Mouse (Mus musculus) kidney, embryonic 15.5 days (tissue): ENCODE measurements around the gene Rlf. TPM values are rescaled to one million over a fixed set of nuclear protein-coding genes. Genes with fewer than 3 reads are reported as not detected.
"Not testable (repeated sequence)": the region's sequence is repeated elsewhere in the genome, so short reads cannot be mapped to it uniquely, and the experiment has no call there.

Source experiments
- ATAC-seq: fragments of 200-750 bp; cut with Nextera tagmentation; replicated peaks from 2 replicates; pipeline ENCODE4 v1.8.0; 2017; ENCODE audit warnings: moderate TSS enrichment; ENCODE audit not compliant: low FRiP score
- H3K27ac ChIP-seq: fragments of 300-500 bp; sonication (generic); 2 replicates; pipeline ENCODE4 v1.5.1; 2015; ENCODE audit warnings: mild to moderate bottlenecking, inconsistent platforms
- H3K27me3 ChIP-seq: fragments of 300-500 bp; sonication (generic); 2 replicates; pipeline ENCODE4 v1.6.1; 2015; ENCODE audit warnings: inconsistent platforms
- H3K36me3 ChIP-seq: fragments of 300-500 bp; sonication (generic); 2 replicates; pipeline ENCODE4 v1.6.1; 2015; ENCODE audit warnings: inconsistent platforms
- H3K4me1 ChIP-seq: fragments of 300-500 bp; sonication (generic); 2 replicates; pipeline ENCODE4 v1.6.1; 2015; ENCODE audit warnings: inconsistent platforms
- H3K4me2 ChIP-seq: fragments of 300-500 bp; sonication (generic); 2 replicates; pipeline ENCODE4 v1.6.1; 2015; ENCODE audit warnings: moderate library complexity, mild to moderate bottlenecking, inconsistent platforms
- H3K4me3 ChIP-seq: fragments of 300-500 bp; sonication (generic); replicated peaks from 2 replicates; pipeline ENCODE4 v1.5.1; 2015; ENCODE audit warnings: mild to moderate bottlenecking, inconsistent platforms
- H3K9ac ChIP-seq: fragments of 300-500 bp; sonication (generic); 2 replicates; pipeline ENCODE4 v1.6.1; 2015; ENCODE audit warnings: mild to moderate bottlenecking, inconsistent platforms
- H3K9me3 ChIP-seq: fragments of 300-500 bp; sonication (generic); replicated peaks from 2 replicates; pipeline ENCODE4 v1.6.1; 2016; ENCODE audit warnings: inconsistent platforms
- WGBS: fragments of 180-500 bp; shearing (Covaris S2); methylation state at CpG from one replicate; pipeline ENCODE4 v1.1.7; 2015; ENCODE audit warnings: mixed read lengths; 5-methylcytosine and 5-hydroxymethylcytosine counted together
- polyA plus RNA-seq: library from polyadenylated mRNA; unstranded; fragments of >200 nt; fragmentation: Nextera tagmentation; extraction: Ambion mirVana; gene quantifications from 2 replicates; pipeline ENCODE4 v1.2.1, GENCODE M21; 2015

Gene Rlf
- polyA plus RNA-seq, 1 experiment from 2014 or later = 25.7 TPM

GRCm38 (mm10) chr4:121213936-121214792 lies 720 bp downstream of the Rlf start:
- Histone ChIP-seq H3K4me2 (peak overlapping the region; percentile 75), H3K4me1 (peaks cover 20% of the 10 kb centered on the region), H3K9ac (peak overlapping the region; percentile 89), H3K27me3 (peaks cover 9% of the 10 kb centered on the region; the same call in 1 of the 2 replicates), H3K9me3 (no peaks in the 10 kb centered on the region), H3K27ac (peak overlapping the region; percentile 90), H3K4me3 (peak overlapping the region; percentile 95), H3K36me3 (no peaks in the 10 kb centered on the region)
- ATAC-seq = peak; percentile 92
- WGBS = under 1% methylated on average over 30 of the region's 36 CpGs

- Histone ChIP-seq H3K4me3 (no peak overlapping the region), H3K9ac (no peak overlapping the region), H3K4me2 (no peak overlapping the region), H3K9me3 (no peaks in the 10 kb centered on the region; the same call in 1 of the 2 replicates), H3K4me1 (peaks cover 14% of the 10 kb centered on the region), H3K36me3 (no peaks in the 10 kb centered on the region), H3K27me3 (no peaks in the 10 kb centered on the region), H3K27ac (no peak overlapping the region)
- ATAC-seq = no peak
- 81% methylated on average over 4 of the region's 4 CpGs for WGBS
Measured at GRCm38 (mm10) chr4:121208911-121209310, 6.0 kb downstream of the Rlf start.

- Histone ChIP-seq H3K36me3 (0 out of 2 replicates have a peak, but pooled peaks cover 3% of the 10 kb centered on the region), H3K27ac (no peak overlapping the region), H3K4me1 (no peaks in the 10 kb centered on the region), H3K9ac (no peak overlapping the region), H3K27me3 (no peaks in the 10 kb centered on the region), H3K4me2 (no peak overlapping the region), H3K4me3 (no peak overlapping the region), H3K9me3 (no peaks in the 10 kb centered on the region)
- no peak for ATAC-seq
- WGBS = 74% methylated on average over 4 of the region's 4 CpGs
Measured at GRCm38 (mm10) chr4:121197856-121198255, 17.0 kb downstream of the Rlf start.

- Histone ChIP-seq H3K9me3 (no peaks in the 10 kb centered on the region), H3K9ac (no peak overlapping the region), H3K27me3 (no peaks in the 10 kb centered on the region), H3K4me3 (no peak overlapping the region), H3K36me3 (0 out of 2 replicates have a peak, but pooled peaks cover 3% of the 10 kb centered on the region), H3K4me1 (no peaks in the 10 kb centered on the region), H3K27ac (no peak overlapping the region), H3K4me2 (no peak overlapping the region)
- no peak for ATAC-seq
- 91% methylated on average over 4 of the region's 4 CpGs for WGBS
Measured at GRCm38 (mm10) chr4:121196995-121197394, 17.9 kb downstream of the Rlf start.

GRCm38 (mm10) chr4:121196205-121196604 lies 18.7 kb downstream of the Rlf start:
- H3K4me3 ChIP-seq = no peak overlapping the region
- 0 out of 2 replicates have a peak, but pooled peaks cover 3% of the 10 kb centered on the region for H3K36me3 ChIP-seq
- WGBS = 73% methylated on average over 2 of the region's 2 CpGs

GRCm38 (mm10) chr4:121194736-121195135 lies 20.1 kb downstream of the Rlf start:
- Histone ChIP-seq H3K9me3 (no peaks in the 10 kb centered on the region), H3K4me2 (no peak overlapping the region), H3K4me1 (no peaks in the 10 kb centered on the region), H3K36me3 (peaks cover 11% of the 10 kb centered on the region; the same call in 1 of the 2 replicates), H3K27me3 (no peaks in the 10 kb centered on the region), H3K4me3 (no peak overlapping the region), H3K9ac (no peak overlapping the region), H3K27ac (no peak overlapping the region)
- ATAC-seq = no peak

More at GRCm38 (mm10) chr4:121196205-121196604, 18.7 kb downstream of the Rlf start:
- Histone ChIP-seq H3K9ac (no peak overlapping the region), H3K4me2 (no peak overlapping the region), H3K27ac (no peak overlapping the region), H3K9me3 (no peaks in the 10 kb centered on the region), H3K4me1 (no peaks in the 10 kb centered on the region), H3K27me3 (no peaks in the 10 kb centered on the region)
- ATAC-seq = no peak

GRCm38 (mm10) chr4:121192306-121192705 lies 22.6 kb downstream of the Rlf start:
- Histone ChIP-seq H3K9me3 (no peaks in the 10 kb centered on the region), H3K36me3 (peaks cover 28% of the 10 kb centered on the region), H3K9ac (no peak overlapping the region), H3K4me1 (no peaks in the 10 kb centered on the region), H3K4me2 (no peak overlapping the region), H3K27ac (no peak overlapping the region), H3K27me3 (no peaks in the 10 kb centered on the region), H3K4me3 (no peak overlapping the region)
- ATAC-seq = no peak
- WGBS = 92% methylated on average over 2 of the region's 2 CpGs

GRCm38 (mm10) chr4:121189341-121189740 lies 25.5 kb downstream of the Rlf start:
- Histone ChIP-seq H3K4me3 (no peak overlapping the region), H3K27ac (no peak overlapping the region), H3K9ac (no peak overlapping the region), H3K27me3 (no peaks in the 10 kb centered on the region), H3K9me3 (no peaks in the 10 kb centered on the region), H3K4me2 (no peak overlapping the region), H3K36me3 (peaks cover 51% of the 10 kb centered on the region), H3K4me1 (no peaks in the 10 kb centered on the region)
- ATAC-seq = no peak
- 81% methylated on average over 3 of the region's 3 CpGs for WGBS

GRCm38 (mm10) chr4:121179669-121180068 lies 35.2 kb downstream of the Rlf start:
- Histone ChIP-seq H3K4me3 (no peak overlapping the region), H3K36me3 (peaks cover 56% of the 10 kb centered on the region), H3K27ac (no peak overlapping the region), H3K4me2 (no peak overlapping the region), H3K9ac (no peak overlapping the region), H3K27me3 (no peaks in the 10 kb centered on the region), H3K9me3 (0 out of 2 replicates have a peak, but pooled peaks cover 3% of the 10 kb centered on the region), H3K4me1 (no peaks in the 10 kb centered on the region)
- WGBS = 96% methylated on average over 3 of the region's 3 CpGs
- ATAC-seq = no peak

GRCm38 (mm10) chr4:121167656-121168055 lies 47.2 kb downstream of the Rlf start:
- H3K27ac ChIP-seq = no peak overlapping the region
- H3K36me3 ChIP-seq = peaks cover 77% of the 10 kb centered on the region
- H3K4me3 ChIP-seq = no peak overlapping the region
- H3K9me3 ChIP-seq = 0 out of 2 replicates have a peak, but pooled peaks cover 15% of the 10 kb centered on the region
- no peak overlapping the region for H3K9ac ChIP-seq
- no peaks in the 10 kb centered on the region for H3K4me1 ChIP-seq
- WGBS = 91% methylated on average over 2 of the region's 2 CpGs
- ATAC-seq = no peak
- no peak overlapping the region for H3K4me2 ChIP-seq
- H3K27me3 ChIP-seq = no peaks in the 10 kb centered on the region

- H3K4me3 ChIP-seq, H3K4me2 ChIP-seq, H3K4me1 ChIP-seq, H3K9ac ChIP-seq, H3K27me3 ChIP-seq, H3K27ac ChIP-seq, ATAC-seq: not testable (repeated sequence)
- WGBS = 89% methylated on average over 3 of the region's 5 CpGs
- 0 out of 2 replicates have a peak, but pooled peaks cover 12% of the 10 kb centered on the region for H3K9me3 ChIP-seq
- H3K36me3 ChIP-seq = peaks cover 75% of the 10 kb centered on the region
Measured at GRCm38 (mm10) chr4:121166697-121167096, 48.2 kb downstream of the Rlf start.

- Histone ChIP-seq H3K36me3 (peaks cover 52% of the 10 kb centered on the region), H3K9me3 (0 out of 2 replicates have a peak, but pooled peaks cover 7% of the 10 kb centered on the region), H3K4me2 (no peak overlapping the region), H3K9ac (no peak overlapping the region), H3K4me1 (no peaks in the 10 kb centered on the region), H3K4me3 (no peak overlapping the region), H3K27me3 (no peaks in the 10 kb centered on the region), H3K27ac (no peak overlapping the region)
- WGBS = 90% methylated on average over 2 of the region's 2 CpGs
- no peak for ATAC-seq
Measured at GRCm38 (mm10) chr4:121163501-121164030, 51.3 kb downstream of the Rlf start.
